Mouse (Mus musculus) kidney, postnatal 0 days (tissue): ENCODE results near the gene Wdr26. TPM values are rescaled to one million over a fixed set of nuclear protein-coding genes. Genes with fewer than 3 reads are reported as not detected.
A peak's percentile ranks its signal among the peaks of the same experiment; 100 is the strongest.

Experiments used
- ATAC-seq: fragments of 200-750 bp; cut with Nextera tagmentation; replicated peaks from 2 replicates; pipeline ENCODE4 v1.8.0; 2017; ENCODE audit warnings: low read depth, moderate number of reproducible peaks, moderate TSS enrichment, moderate library complexity; ENCODE audit not compliant: low FRiP score
- DNase-seq: peaks from one replicate; pipeline ENCODE4 v3.0.0-alpha.2; 2016; ENCODE audit warnings: low spot score
- H3K27ac ChIP-seq: fragments of 300-500 bp; sonication (generic); 2 replicates; pipeline ENCODE4 v1.5.1; 2014; ENCODE audit warnings: mild to moderate bottlenecking
- H3K27me3 ChIP-seq: fragments of 300-500 bp; sonication (generic); 2 replicates; pipeline ENCODE4 v1.6.1; 2014; ENCODE audit warnings: low read length, mixed read lengths; ENCODE audit not compliant: insufficient read depth
- H3K36me3 ChIP-seq: fragments of 300-500 bp; sonication (generic); 2 replicates; pipeline ENCODE4 v1.6.1; 2014; ENCODE audit warnings: low read length, mixed read lengths; ENCODE audit not compliant: insufficient read depth
- H3K4me1 ChIP-seq: fragments of 300-500 bp; sonication (generic); replicated peaks from 2 replicates; pipeline ENCODE4 v1.6.1; 2014; ENCODE audit warnings: antibody characterized with exemption, low read length, mixed read lengths; ENCODE audit not compliant: insufficient read depth
- H3K4me2 ChIP-seq: fragments of 300-500 bp; sonication (generic); 2 replicates; pipeline ENCODE4 v1.6.1; 2014; ENCODE audit warnings: mild to moderate bottlenecking, low read length, moderate library complexity, mixed read lengths
- H3K4me3 ChIP-seq: fragments of 300-500 bp; sonication (generic); replicated peaks from 2 replicates; pipeline ENCODE4 v1.5.1; 2014; ENCODE audit warnings: low read depth, low read length
- H3K9ac ChIP-seq: fragments of 300-500 bp; sonication (generic); 2 replicates; pipeline ENCODE4 v1.6.1; 2014; ENCODE audit warnings: low read depth, low read length
- H3K9me3 ChIP-seq: fragments of 300-500 bp; sonication (generic); replicated peaks from 2 replicates; pipeline ENCODE4 v1.6.1; 2016; ENCODE audit warnings: low read length, inconsistent platforms, mixed read lengths
- CTCF ChIP-seq: IDR thresholded peaks from 2 replicates; pipeline ENCODE4 v1.5.1; 2016; ENCODE audit warnings: antibody characterized with exemption, low read depth, mild to moderate bottlenecking, moderate library complexity
- WGBS: fragments of 180-500 bp; shearing (Covaris S2); extraction: QIAGEN DNeasy Blood & Tissue Kit; methylation state at CpG from one replicate; pipeline ENCODE4 v1.1.7; 2014; 5-methylcytosine and 5-hydroxymethylcytosine counted together
- polyA plus RNA-seq: library from polyadenylated mRNA; unstranded; fragments of >200 nt; fragmentation: Nextera tagmentation; extraction: Ambion mirVana; gene quantifications from 2 replicates; pipeline ENCODE4 v1.2.1, GENCODE M21; 2015

Gene Wdr26
- polyA plus RNA-seq, 1 experiment from 2014 or later: 40.4 TPM

DNA sequence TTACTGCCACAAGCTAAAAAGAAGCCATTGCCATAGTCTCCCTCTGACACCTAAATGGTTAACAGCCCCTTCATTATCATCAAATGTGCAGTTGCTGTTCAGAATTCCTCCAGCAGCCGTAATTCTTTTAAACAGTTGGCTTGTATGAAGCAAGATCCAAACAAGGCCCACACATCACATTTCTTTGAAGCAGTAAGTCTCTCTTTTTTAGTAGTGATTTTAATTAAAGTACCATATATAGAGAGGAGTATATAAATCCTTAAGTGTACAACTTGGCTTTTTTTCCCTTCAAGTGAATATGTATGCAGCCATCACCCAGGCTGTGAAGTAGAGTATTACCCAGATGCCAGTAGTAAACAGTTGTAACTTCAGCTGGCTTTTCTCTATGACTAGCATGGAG lies 10.2 kb upstream of the Wdr26 start:
- no peak for TF ChIP-seq CTCF
- Histone ChIP-seq H3K4me3 (no peak overlapping the region), H3K27me3 (no peaks in the 10 kb centered on the region), H3K27ac (no peak overlapping the region), H3K9me3 (no peaks in the 10 kb centered on the region), H3K36me3 (no peaks in the 10 kb centered on the region), H3K4me1 (no peaks in the 10 kb centered on the region), H3K4me2 (no peak overlapping the region), H3K9ac (no peak overlapping the region)
- DNase-seq (peak; percentile 44), ATAC-seq (no peak)
- 36% methylated on average over 1 of the region's 1 CpGs for WGBS

DNA sequence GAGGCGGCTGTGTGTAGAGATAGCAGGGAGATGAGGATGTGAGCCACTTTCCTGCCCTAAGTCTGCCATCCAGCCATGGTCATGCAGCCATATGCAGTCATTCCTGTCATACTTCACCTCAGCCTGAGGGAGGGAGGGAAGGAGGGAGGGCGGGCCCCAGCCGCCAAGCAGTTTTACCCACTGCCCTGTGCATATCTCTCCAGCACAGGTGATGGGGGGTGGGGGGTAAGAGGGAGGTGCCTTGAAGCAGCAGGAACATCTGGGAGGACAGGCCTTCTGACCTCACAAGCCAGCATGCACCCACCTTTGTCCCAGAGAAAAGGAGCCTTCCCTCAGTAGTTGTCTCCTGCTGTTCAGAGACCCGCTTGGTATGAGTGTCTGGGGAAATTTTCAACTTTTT lies 4.5 kb upstream of the Wdr26 start:
- Histone ChIP-seq H3K9ac (no peak overlapping the region), H3K4me3 (no peak overlapping the region), H3K36me3 (no peaks in the 10 kb centered on the region), H3K27ac (no peak overlapping the region), H3K9me3 (no peaks in the 10 kb centered on the region), H3K4me1 (peaks cover 7% of the 10 kb centered on the region; the same call in 1 of the 2 replicates), H3K4me2 (no peak overlapping the region), H3K27me3 (no peaks in the 10 kb centered on the region)
- 87% methylated on average over 2 of the region's 4 CpGs for WGBS
- no peak for ATAC-seq
- no peak for DNase-seq
- no peak for TF ChIP-seq CTCF

DNA sequence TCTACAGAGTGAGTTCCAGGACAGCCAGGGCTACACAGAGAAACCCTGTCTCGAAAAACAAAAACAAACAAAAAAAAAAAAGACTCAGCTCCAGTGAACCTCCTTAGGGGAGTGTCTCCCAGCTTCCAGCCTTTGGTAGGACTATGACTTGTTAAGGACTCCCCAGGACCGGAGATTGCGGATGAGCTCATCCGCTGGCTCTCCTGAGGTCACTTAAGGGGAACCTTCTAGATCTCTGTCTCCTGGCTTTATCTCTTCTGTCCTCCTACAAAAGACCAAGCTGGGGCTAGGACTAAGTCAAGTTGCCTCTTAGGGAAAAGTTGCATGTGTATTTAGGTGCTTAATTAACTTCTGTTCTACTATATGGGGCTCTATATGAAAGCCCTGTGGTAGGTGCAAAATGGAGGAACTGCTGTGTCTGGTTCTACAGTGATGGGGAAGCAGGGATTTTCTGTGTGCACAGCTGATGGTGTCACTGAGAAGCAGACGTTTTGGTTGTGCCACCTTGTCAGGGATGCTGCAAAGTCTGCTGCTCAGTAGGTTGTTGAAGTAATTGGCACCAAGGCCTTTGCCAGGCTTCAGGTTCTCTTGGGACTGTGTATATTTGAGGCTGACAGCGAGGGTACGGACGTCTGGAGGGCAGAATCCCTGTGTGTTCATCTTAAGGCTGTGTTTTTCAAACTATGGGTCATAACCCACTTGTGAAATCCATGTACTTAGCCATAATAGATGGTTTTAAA lies 2.7 kb upstream of the Wdr26 start:
- WGBS: 90% methylated on average over 8 of the region's 8 CpGs
- Histone ChIP-seq H3K4me3 (no peak overlapping the region), H3K4me1 (peaks cover 7% of the 10 kb centered on the region; the same call in 1 of the 2 replicates), H3K9me3 (no peaks in the 10 kb centered on the region), H3K27ac (no peak overlapping the region), H3K9ac (no peak overlapping the region), H3K4me2 (no peak overlapping the region), H3K27me3 (no peaks in the 10 kb centered on the region), H3K36me3 (no peaks in the 10 kb centered on the region)
- ATAC-seq: no peak
- TF ChIP-seq CTCF: no peak
- no peak for DNase-seq

DNA sequence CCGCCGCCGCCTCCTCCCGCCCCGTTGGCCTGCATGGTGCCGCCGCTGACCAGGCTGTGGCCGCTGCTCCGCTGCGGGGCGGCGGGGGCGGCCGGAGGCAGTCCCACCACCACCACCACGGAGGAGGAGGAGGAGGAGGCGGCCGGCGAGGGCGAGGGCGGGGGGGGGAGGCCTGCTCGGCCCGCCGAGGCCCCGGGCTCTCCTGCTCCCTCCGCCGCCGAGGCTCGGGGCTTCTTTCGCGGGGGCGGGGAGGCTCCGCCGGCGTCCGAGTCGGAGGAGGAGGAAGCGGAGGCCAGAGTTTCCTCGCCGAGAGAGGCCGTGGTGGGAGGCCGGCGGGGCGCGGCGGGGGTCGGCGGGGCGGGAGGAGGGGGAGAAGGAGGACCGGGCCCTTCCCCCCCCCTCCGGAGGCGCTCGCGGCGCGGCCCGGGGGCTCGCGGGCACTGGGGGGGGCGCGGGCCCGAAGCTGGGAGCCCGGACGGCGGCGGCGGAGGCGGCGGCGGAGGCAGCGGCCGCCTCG lies 340 bp downstream of the Wdr26 start:
- 0 out of 2 replicates have a peak, but pooled peaks cover 6% of the 10 kb centered on the region for H3K36me3 ChIP-seq
- H3K4me2 ChIP-seq: peak overlapping the region; percentile 89
- H3K4me3 ChIP-seq: peak overlapping the region; percentile 100
- ATAC-seq (peak; percentile 30), DNase-seq (peak; percentile 44)
- H3K27me3 ChIP-seq: no peaks in the 10 kb centered on the region
- peaks cover 9% of the 10 kb centered on the region; the same call in 1 of the 2 replicates for H3K4me1 ChIP-seq
- peak overlapping the region; percentile 99 for H3K9ac ChIP-seq
- no peaks in the 10 kb centered on the region for H3K9me3 ChIP-seq
- under 1% methylated on average over 19 of the region's 72 CpGs for WGBS
- H3K27ac ChIP-seq: peak overlapping the region; percentile 98
- no peak for TF ChIP-seq CTCF

DNA sequence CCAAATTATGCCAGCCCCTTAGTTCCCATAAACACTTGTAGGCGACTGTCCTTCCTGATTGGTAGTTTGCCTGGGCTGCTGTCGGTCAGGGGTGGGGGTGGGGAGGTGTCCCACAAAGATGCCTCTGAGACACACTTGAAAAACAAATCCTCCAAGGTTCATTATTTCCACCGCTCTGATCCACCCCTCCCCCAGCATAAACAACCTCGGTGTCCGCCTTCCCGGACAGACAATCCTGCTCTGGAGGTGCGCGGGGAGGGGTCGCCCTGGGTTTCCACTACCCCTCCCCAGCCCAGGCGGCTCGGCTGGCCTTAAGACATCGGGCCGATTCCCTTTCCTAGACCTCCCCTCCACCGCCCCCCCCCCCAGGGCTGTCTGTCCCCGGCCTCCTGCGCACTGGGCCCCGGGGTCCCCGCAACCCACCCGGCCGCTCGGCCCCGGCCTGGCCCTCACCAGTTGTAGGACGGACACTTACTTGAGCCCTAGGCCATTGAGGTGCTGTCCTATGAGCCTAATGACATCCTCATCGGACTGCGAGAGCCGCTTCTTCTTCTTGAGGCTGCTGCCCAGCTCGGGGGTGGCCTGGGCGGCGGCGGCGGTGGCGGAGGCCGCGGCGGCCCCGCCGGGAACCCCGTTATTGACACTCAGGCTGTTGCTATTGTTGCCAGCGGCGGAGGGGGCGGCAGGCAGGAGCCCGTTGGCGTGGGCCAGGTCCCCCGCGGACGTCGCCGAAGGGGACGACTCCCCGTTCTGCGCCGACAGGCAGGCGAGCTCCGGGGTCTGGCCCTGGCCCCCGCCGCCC lies 999 bp downstream of the Wdr26 start:
- Histone ChIP-seq H3K9ac (peak overlapping the region; percentile 99), H3K36me3 (0 out of 2 replicates have a peak, but pooled peaks cover 10% of the 10 kb centered on the region), H3K4me3 (peak overlapping the region; percentile 100), H3K4me2 (peak overlapping the region; percentile 89), H3K4me1 (peaks cover 9% of the 10 kb centered on the region; the same call in 1 of the 2 replicates), H3K27me3 (no peaks in the 10 kb centered on the region), H3K9me3 (no peaks in the 10 kb centered on the region), H3K27ac (peak overlapping the region; percentile 98)
- no peak for TF ChIP-seq CTCF
- ATAC-seq (peak; percentile 22), DNase-seq (peak; percentile 54)
- under 1% methylated on average over 45 of the region's 56 CpGs for WGBS

DNA sequence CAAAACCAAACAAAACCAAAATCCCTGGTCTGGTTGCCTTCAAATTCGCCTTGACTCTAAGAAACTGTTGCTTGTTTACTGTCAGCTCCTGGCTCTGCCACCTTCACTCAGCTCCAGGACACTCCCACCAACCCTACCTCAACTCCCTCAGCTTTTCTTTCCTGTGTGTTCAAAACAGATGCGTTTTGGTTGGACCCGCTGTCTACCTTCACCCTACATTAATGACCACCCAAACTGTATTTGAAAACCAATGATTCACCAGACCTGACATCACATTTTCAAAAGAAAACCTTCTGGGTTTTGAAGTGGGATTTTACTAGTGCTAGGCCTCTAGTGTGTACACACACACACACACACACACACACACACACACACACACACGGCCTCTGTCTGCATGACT lies 1.7 kb downstream of the Wdr26 start:
- H3K27ac ChIP-seq: peak overlapping the region; percentile 98; the same call in 1 of the 2 replicates
- peak overlapping the region; percentile 100 for H3K4me3 ChIP-seq
- no peak for TF ChIP-seq CTCF
- peak overlapping the region; percentile 89 for H3K4me2 ChIP-seq
- DNase-seq: peak; percentile 20
- H3K36me3 ChIP-seq: 0 out of 2 replicates have a peak, but pooled peaks cover 11% of the 10 kb centered on the region
- 10% methylated on average over 4 of the region's 4 CpGs for WGBS
- peak overlapping the region; percentile 99 for H3K9ac ChIP-seq
- H3K4me1 ChIP-seq: peaks cover 9% of the 10 kb centered on the region; the same call in 1 of the 2 replicates
- no peak for ATAC-seq
- no peaks in the 10 kb centered on the region for H3K9me3 ChIP-seq
- H3K27me3 ChIP-seq: no peaks in the 10 kb centered on the region
